Mouse (Mus musculus) gastrocnemius, postnatal 10 days (tissue): ENCODE measurements at regions not wholly inside any gene's neighbourhood (a gene's known extent, or its start where the extent isn't known, plus 50 kb on each side); places are given as distances from the start of the nearest gene placed in this dataset.

Experiments
- DNase-seq: peaks from one replicate; pipeline ENCODE4 v3.0.0; 2021; ENCODE audit warnings: mixed read lengths

DNA sequence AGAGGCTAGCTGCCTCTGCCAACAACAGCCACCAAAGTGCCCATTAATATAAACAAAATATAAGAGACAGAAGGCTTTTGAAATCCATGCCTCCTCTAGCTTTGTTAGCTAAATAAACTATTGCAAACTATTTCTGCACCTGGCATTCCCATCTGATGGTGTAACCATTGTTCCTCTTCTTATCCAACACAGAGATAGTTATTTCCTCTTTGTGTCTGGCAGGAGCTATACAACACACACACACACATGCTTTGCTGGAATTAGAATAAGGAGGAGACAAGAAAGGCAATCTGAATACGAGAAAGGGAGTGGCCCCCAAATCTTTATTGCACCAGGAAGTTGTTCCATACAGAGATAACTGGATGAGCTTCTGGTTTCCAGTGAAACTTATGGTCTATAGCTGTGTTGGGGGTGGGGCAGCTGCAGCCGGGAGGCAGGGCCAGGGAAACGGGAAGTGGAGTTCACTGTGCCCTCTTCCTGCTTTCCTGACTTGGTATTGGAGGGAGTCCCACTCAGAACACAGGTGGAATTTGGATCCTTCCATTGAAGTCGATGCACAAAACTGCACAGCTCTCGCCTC is 64.0 kb upstream of the Zdhhc17 start:
- no peak for DNase-seq

DNA sequence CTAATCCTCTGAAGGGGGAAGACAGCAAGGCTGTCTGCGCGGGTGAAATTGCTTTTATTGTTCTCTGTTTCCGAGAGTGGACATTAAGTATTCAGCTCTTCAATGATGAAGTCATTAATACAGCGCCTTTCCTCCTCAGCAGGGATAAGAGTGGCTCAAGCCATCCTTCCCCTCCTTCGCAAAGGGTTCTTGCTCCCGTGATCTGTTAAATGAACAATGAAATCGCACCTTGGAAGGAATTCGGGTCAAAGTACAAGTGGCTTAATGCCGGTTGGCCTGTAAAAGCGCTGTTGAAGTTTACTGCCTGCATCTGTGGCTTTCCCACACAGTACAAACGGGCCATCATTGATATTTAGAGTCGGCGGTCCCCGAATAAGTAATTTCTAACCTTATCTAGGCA is 63.3 kb upstream of the Zdhhc17 start:
- DNase-seq = no peak

GRCm38 (mm10) chr10:111072554-111072909 is 62.6 kb upstream of the Zdhhc17 start:
- no peak for DNase-seq

GRCm38 (mm10) chr10:111071805-111072553 is 62.0 kb upstream of the Zdhhc17 start:
- DNase-seq = no peak

- DNase-seq = no peak
Measured at GRCm38 (mm10) chr10:111066146-111066545, 56.2 kb upstream of the Zdhhc17 start.

GRCm38 (mm10) chr10:111060626-111061025 is 50.7 kb upstream of the Zdhhc17 start:
- DNase-seq = no peak
